Mouse (Mus musculus) limb, embryonic 14.5 days (tissue): ENCODE results near the gene Slc22a18. TPM values are rescaled to one million over a fixed set of nuclear protein-coding genes. Genes with fewer than 3 reads are reported as not detected.

ENCODE experiments used
- ATAC-seq: fragments of 200-750 bp; cut with Nextera tagmentation; 2 replicates; pipeline ENCODE4 v1.8.0; 2017; ENCODE audit warnings: low read depth, moderate number of reproducible peaks, moderate TSS enrichment; ENCODE audit not compliant: low FRiP score
- DNase-seq: peaks from one replicate; pipeline ENCODE4 v3.0.0-alpha.2; 2015; ENCODE audit warnings: low spot score
- H3K27ac ChIP-seq: fragments of 300-500 bp; sonication (generic); replicated peaks from 2 replicates; pipeline ENCODE4 v1.5.1; 2014; ENCODE audit warnings: low read depth, mild to moderate bottlenecking, low read length, moderate library complexity, mixed read lengths
- H3K27me3 ChIP-seq: fragments of 300-500 bp; sonication (generic); 2 replicates; pipeline ENCODE4 v1.6.1; 2014; ENCODE audit warnings: low read length, mixed read lengths; ENCODE audit not compliant: control insufficient read depth, insufficient read depth
- H3K36me3 ChIP-seq: fragments of 300-500 bp; sonication (generic); 2 replicates; pipeline ENCODE4 v1.6.1; 2014; ENCODE audit warnings: mild to moderate bottlenecking, low read length, moderate library complexity, mixed read lengths; ENCODE audit not compliant: control insufficient read depth, insufficient read depth
- H3K4me1 ChIP-seq: fragments of 300-500 bp; sonication (generic); 2 replicates; pipeline ENCODE4 v1.6.1; 2014; ENCODE audit warnings: antibody characterized with exemption, low read length, mixed read lengths; ENCODE audit not compliant: control insufficient read depth, insufficient read depth
- H3K4me2 ChIP-seq: fragments of 300-500 bp; sonication (generic); replicated peaks from 2 replicates; pipeline ENCODE4 v1.6.1; 2014; ENCODE audit warnings: low read depth, mild to moderate bottlenecking, low read length, moderate library complexity; ENCODE audit not compliant: severe bottlenecking
- H3K4me3 ChIP-seq: fragments of 300-500 bp; sonication (generic); replicated peaks from 2 replicates; pipeline ENCODE4 v1.5.1; 2014; ENCODE audit warnings: low read length
- H3K9ac ChIP-seq: fragments of 300-500 bp; sonication (generic); 2 replicates; pipeline ENCODE4 v1.6.1; 2014; ENCODE audit warnings: mild to moderate bottlenecking, low read depth, low read length, moderate library complexity; ENCODE audit not compliant: severe bottlenecking
- H3K9me3 ChIP-seq: fragments of 300-500 bp; sonication (generic); 2 replicates; pipeline ENCODE4 v1.6.1; 2016; ENCODE audit warnings: low read length; ENCODE audit not compliant: control insufficient read depth
- POLR2A ChIP-seq: fragments of 200-500 bp; IDR thresholded peaks from 2 replicates; pipeline ENCODE4 v1.8.0; 2012; ENCODE audit warnings: inconsistent platforms, mild to moderate bottlenecking, moderate library complexity, borderline replicate concordance; ENCODE audit not compliant: insufficient read depth, insufficient read length; ENCODE audit errors: extremely low read depth
- WGBS: fragments of 180-500 bp; shearing (Covaris S2); extraction: QIAGEN DNeasy Blood & Tissue Kit; methylation state at CpG from one replicate; pipeline ENCODE4 v1.1.7; 2014; 5-methylcytosine and 5-hydroxymethylcytosine counted together
- polyA plus RNA-seq, 2 experiments: library from polyadenylated mRNA; depleted of rRNA in 1 of 2; stranded (reverse) in 1 of 2; unstranded in 1 of 2; fragments of >200 nt; fragmentation: Nextera tagmentation in 1 of 2; extraction: Ambion mirVana in 1 of 2; gene quantifications; 2 replicates each; pipeline versions ENCODE4 v1.2.1 to v1.2.3; 2012 to 2014

The Slc22a18 gene
- polyA plus RNA-seq, 2 experiments, result 2.3 to 3.3 TPM

DNA sequence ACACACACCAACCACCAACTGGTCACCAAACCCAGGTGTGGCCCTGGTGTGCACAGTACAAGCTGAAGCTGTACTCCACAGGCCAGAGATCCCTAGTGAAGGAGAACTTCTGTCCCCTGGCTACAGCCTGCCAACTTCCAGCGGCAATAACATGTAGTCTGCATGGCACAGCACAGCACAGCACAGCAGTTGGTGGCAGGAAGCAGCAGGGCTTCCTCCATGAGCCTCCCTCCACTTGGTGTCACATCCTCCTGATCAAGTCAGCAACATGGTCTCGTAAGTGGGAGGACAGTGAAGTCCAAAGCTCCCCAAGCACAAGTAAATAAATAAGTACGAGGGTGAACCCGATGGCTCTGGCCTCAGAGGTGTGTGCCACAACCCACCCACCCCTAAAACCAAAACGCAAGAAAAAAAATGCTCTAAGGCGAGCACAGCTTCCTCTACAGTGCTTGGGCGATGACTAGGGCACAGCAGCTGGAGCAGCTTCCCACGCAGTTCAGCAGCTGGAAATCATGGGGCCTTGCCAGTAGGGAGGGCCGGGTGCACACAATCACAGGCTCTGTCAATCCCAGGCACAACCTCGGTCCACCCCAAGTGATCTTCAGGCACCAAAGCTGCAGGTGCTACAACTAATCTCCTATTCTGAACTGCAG is 40.4 kb downstream of the Slc22a18 start:
- H3K4me2 ChIP-seq, result no peak overlapping the region
- no peak overlapping the region for H3K4me3 ChIP-seq
- H3K9me3 ChIP-seq, result no peaks in the 10 kb centered on the region
- ATAC-seq (no peak), DNase-seq (no peak)
- no peak overlapping the region for H3K9ac ChIP-seq
- H3K36me3 ChIP-seq, result peaks cover 53% of the 10 kb centered on the region
- WGBS, result 85% methylated on average over 10 of the region's 10 CpGs
- H3K4me1 ChIP-seq, result no peaks in the 10 kb centered on the region
- no peak overlapping the region for H3K27ac ChIP-seq
- TF ChIP-seq POLR2A, result no peak
- H3K27me3 ChIP-seq, result no peaks in the 10 kb centered on the region

DNA sequence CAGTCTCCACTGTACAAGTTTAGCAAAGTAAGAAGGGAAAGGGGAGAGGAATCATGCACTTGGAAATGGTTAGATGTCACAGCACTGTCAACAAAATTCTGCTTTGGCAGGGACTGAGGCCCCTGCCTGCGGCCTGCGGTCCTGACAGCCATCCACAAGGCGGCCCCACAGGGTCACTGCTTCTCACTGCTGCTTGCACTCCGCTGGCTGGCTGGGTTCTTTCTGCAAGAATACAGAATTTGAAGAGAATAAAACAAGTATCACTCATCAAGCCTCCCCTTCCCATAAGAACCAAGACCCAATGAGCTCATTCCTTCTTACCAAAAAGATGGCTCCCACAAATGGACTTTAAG is 40.9 kb downstream of the Slc22a18 start:
- ATAC-seq, result no peak
- 90% methylated on average over 4 of the region's 4 CpGs for WGBS
- no peaks in the 10 kb centered on the region for H3K9me3 ChIP-seq

GRCm38 (mm10) chr7:143519333-143519732 is 45.8 kb downstream of the Slc22a18 start:
- H3K4me2 ChIP-seq, result no peak overlapping the region
- H3K9ac ChIP-seq, result no peak overlapping the region
- peaks cover 94% of the 10 kb centered on the region for H3K36me3 ChIP-seq
- no peak overlapping the region for H3K27ac ChIP-seq
- ATAC-seq (no peak), DNase-seq (no peak)
- no peak for TF ChIP-seq POLR2A
- H3K9me3 ChIP-seq, result no peaks in the 10 kb centered on the region
- no peak overlapping the region for H3K4me3 ChIP-seq
- no peaks in the 10 kb centered on the region for H3K27me3 ChIP-seq
- no peaks in the 10 kb centered on the region for H3K4me1 ChIP-seq
- WGBS, result 83% methylated on average over 4 of the region's 4 CpGs

More for the DNA sequence above, 40.9 kb downstream of the Slc22a18 start:
- peaks cover 58% of the 10 kb centered on the region for H3K36me3 ChIP-seq
- H3K4me2 ChIP-seq, result no peak overlapping the region
- no peaks in the 10 kb centered on the region for H3K27me3 ChIP-seq
- no peak for DNase-seq
- TF ChIP-seq POLR2A, result no peak
- H3K27ac ChIP-seq, result no peak overlapping the region
- H3K9ac ChIP-seq, result no peak overlapping the region
- no peak overlapping the region for H3K4me3 ChIP-seq
- no peaks in the 10 kb centered on the region for H3K4me1 ChIP-seq

DNA sequence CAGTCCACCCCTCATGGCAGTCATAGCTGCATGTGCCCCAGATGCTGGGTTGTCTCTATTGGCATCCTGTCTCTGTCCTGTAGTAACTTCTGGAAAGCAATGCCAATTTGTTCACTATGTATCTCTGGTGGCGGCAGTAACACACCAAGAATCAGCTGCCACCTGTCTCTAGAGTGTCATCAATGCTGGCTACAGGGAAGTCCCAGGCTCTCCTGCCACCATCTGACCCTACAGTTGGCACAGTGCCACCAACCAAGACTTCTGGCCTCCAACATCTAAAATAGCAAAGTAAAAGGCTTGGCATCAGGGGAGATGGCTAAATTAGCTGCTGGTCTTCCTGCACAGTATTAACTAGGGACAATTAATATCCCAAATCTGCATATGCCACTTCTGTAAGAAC is 58.9 kb downstream of the Slc22a18 start:
- H3K4me3 ChIP-seq, result no peak overlapping the region
- H3K4me2 ChIP-seq, result no peak overlapping the region
- ATAC-seq (no peak), DNase-seq (no peak)
- no peaks in the 10 kb centered on the region for H3K4me1 ChIP-seq
- H3K9me3 ChIP-seq, result no peaks in the 10 kb centered on the region
- peaks cover 98% of the 10 kb centered on the region for H3K36me3 ChIP-seq
- no peaks in the 10 kb centered on the region for H3K27me3 ChIP-seq
- H3K27ac ChIP-seq, result no peak overlapping the region
- TF ChIP-seq POLR2A, result no peak
- WGBS, result 88% methylated on average over 1 of the region's 1 CpGs
- H3K9ac ChIP-seq, result no peak overlapping the region

DNA sequence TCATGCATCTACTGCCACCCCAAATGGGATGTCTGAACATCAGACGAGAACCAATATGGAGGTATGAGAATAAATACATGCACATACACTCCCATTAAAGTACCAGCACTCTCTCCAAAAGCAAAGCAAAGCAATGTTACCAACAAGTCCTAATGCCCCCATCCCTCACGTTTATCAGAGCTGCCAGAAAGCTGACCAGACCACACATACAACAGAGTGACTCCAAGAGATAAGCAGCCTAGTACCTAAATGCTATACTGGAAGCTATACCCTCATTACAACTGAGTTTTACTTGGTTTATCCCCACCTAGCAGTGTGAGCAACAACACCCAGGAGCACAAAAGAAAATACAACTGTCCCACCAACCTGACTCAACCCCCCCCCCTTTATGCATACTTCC is 59.7 kb downstream of the Slc22a18 start:
- ATAC-seq, result no peak
- H3K36me3 ChIP-seq, result peaks cover 98% of the 10 kb centered on the region
- 79% methylated on average over 2 of the region's 2 CpGs for WGBS
- H3K27me3 ChIP-seq, result no peaks in the 10 kb centered on the region
- H3K4me3 ChIP-seq, result no peak overlapping the region
- H3K9me3 ChIP-seq, result no peaks in the 10 kb centered on the region
- no peak for TF ChIP-seq POLR2A
- no peaks in the 10 kb centered on the region for H3K4me1 ChIP-seq
- H3K9ac ChIP-seq, result no peak overlapping the region
- H3K4me2 ChIP-seq, result no peak overlapping the region
- no peak overlapping the region for H3K27ac ChIP-seq
- no peak for DNase-seq
